Mouse (Mus musculus) MEL (cell line): Measurements from ENCODE around the gene Hey2. TPM values are rescaled to one million over a fixed set of nuclear protein-coding genes. Genes with fewer than 3 reads are reported as not detected.

Experiments
- DNase-seq: peaks from one replicate; pipeline ENCODE4 v3.0.0; 2011; ENCODE audit warnings: low read depth, low spot score
- H3K27ac ChIP-seq: 2 replicates; pipeline ENCODE4 v1.5.1; 2012; ENCODE audit warnings: low read depth, mild to moderate bottlenecking, control low read depth, low read length, moderate library complexity; ENCODE audit not compliant: control insufficient read depth
- H3K27me3 ChIP-seq, 2 experiments: fragments of 150-350 bp in 1 of 2; sonication (generic) in 1 of 2; 2 replicates each; pipeline ENCODE4 v1.6.1; 2012; ENCODE audit warnings: low read length in 2 of 2, mild to moderate bottlenecking in 2 of 2, improper control_type of control experiment in 1 of 2, moderate library complexity in 1 of 2; ENCODE audit not compliant: insufficient read depth in 2 of 2, control insufficient read depth in 1 of 2
- H3K36me3 ChIP-seq, 2 experiments: 2 replicates each; pipeline ENCODE4 v1.6.1; 2012 to 2014; ENCODE audit warnings: low read length in 2 of 2, improper control_type of control experiment in 1 of 2, inconsistent platforms in 1 of 2, mild to moderate bottlenecking in 1 of 2; ENCODE audit not compliant: insufficient read depth in 2 of 2, control insufficient read depth in 1 of 2
- H3K4me1 ChIP-seq, 2 experiments: fragments of 150-350 bp in 1 of 2; sonication (generic) in 1 of 2; 2 replicates each; pipeline ENCODE4 v1.6.1; 2012; ENCODE audit warnings: low read length in 2 of 2, improper control_type of control experiment in 1 of 2, mild to moderate bottlenecking in 1 of 2; ENCODE audit not compliant: insufficient read depth in 2 of 2, control insufficient read depth in 1 of 2
- H3K4me3 ChIP-seq, 2 experiments: fragments of 150-350 bp in 1 of 2; sonication (generic) in 1 of 2; 2 replicates each; pipeline ENCODE4 v1.5.1; 2012; ENCODE audit warnings: low read depth in 2 of 2, low read length in 2 of 2, mild to moderate bottlenecking in 2 of 2, moderate library complexity in 2 of 2, control low read depth in 1 of 2, improper control_type of control experiment in 1 of 2; ENCODE audit not compliant: control insufficient read depth in 1 of 2, insufficient read depth in 1 of 2
- H3K79me2 ChIP-seq: 2 replicates; pipeline ENCODE4 v1.6.1; 2012; ENCODE audit warnings: mild to moderate bottlenecking, low read length, moderate library complexity; ENCODE audit not compliant: control insufficient read depth, poor library complexity, insufficient read depth
- H3K9ac ChIP-seq: 2 replicates; pipeline ENCODE4 v1.6.1; 2012; ENCODE audit warnings: low read depth, mild to moderate bottlenecking, control low read depth, low read length, moderate library complexity; ENCODE audit not compliant: control insufficient read depth, poor library complexity, severe bottlenecking
- H3K9me3 ChIP-seq: fragments of 150-350 bp; sonication (generic); replicated peaks from 2 replicates; pipeline ENCODE4 v1.6.1; 2012; ENCODE audit warnings: mild to moderate bottlenecking, low read length, improper control_type of control experiment, moderate library complexity; ENCODE audit not compliant: insufficient read depth
- BHLHE40 ChIP-seq: IDR thresholded peaks from 2 replicates; pipeline ENCODE4 v1.6.1; 2012; ENCODE audit warnings: low read depth, mild to moderate bottlenecking, inconsistent platforms, low read length, improper control_type of control experiment, borderline replicate concordance
- CHD1 ChIP-seq: IDR thresholded peaks from 2 replicates; pipeline ENCODE4 v1.6.1; 2012; ENCODE audit warnings: low read depth, mild to moderate bottlenecking, inconsistent platforms, low read length, improper control_type of control experiment
- CTCF ChIP-seq, 3 experiments: IDR thresholded peaks in 2 of 3; conservative IDR thresholded peaks in 1 of 3; 2 replicates each; pipeline ENCODE4 v1.5.1; 2011 to 2012; ENCODE audit warnings: low read length in 3 of 3, low read depth in 2 of 3, mild to moderate bottlenecking in 2 of 3, improper control_type of control experiment in 1 of 3, inconsistent platforms in 1 of 3, mixed read lengths in 1 of 3, moderate library complexity in 1 of 3; ENCODE audit not compliant: control insufficient read depth in 1 of 3, insufficient read depth in 1 of 3, poor library complexity in 1 of 3, severe bottlenecking in 1 of 3
- ELF1 ChIP-seq: IDR thresholded peaks from 2 replicates; pipeline ENCODE4 v1.6.1; 2014; ENCODE audit warnings: low read depth, mild to moderate bottlenecking, inconsistent platforms, low read length, improper control_type of control experiment, moderate library complexity
- EP300 ChIP-seq, 2 experiments: IDR thresholded peaks; 2 replicates each; pipeline ENCODE4 v1.6.1; 2011; ENCODE audit warnings: improper control_type of control experiment in 2 of 2, low read length in 2 of 2, low read depth in 1 of 2, mild to moderate bottlenecking in 1 of 2
- ETS1 ChIP-seq: IDR thresholded peaks from 2 replicates; pipeline ENCODE4 v1.6.1; 2012; ENCODE audit warnings: low read depth, mild to moderate bottlenecking, inconsistent platforms, low read length, improper control_type of control experiment, moderate library complexity
- GABPA ChIP-seq: IDR thresholded peaks from 2 replicates; pipeline ENCODE4 v1.6.1; 2012; ENCODE audit warnings: low read depth, mild to moderate bottlenecking, inconsistent platforms, low read length, improper control_type of control experiment, moderate library complexity
- HCFC1 ChIP-seq: IDR thresholded peaks from 2 replicates; pipeline ENCODE4 v1.6.1; 2012; ENCODE audit warnings: low read depth, mild to moderate bottlenecking, inconsistent platforms, low read length, improper control_type of control experiment, moderate library complexity
- MAFK ChIP-seq: IDR thresholded peaks from 2 replicates; pipeline ENCODE4 v1.6.1; 2011; ENCODE audit warnings: low read depth, mild to moderate bottlenecking, low read length, improper control_type of control experiment, borderline replicate concordance
- MEF2A ChIP-seq: IDR thresholded peaks from 2 replicates; pipeline ENCODE4 v1.6.1; 2014; ENCODE audit warnings: low read depth, mild to moderate bottlenecking, inconsistent platforms, low read length, improper control_type of control experiment; ENCODE audit not compliant: poor library complexity, insufficient replicate concordance, severe bottlenecking; ENCODE audit errors: extremely low read depth
- MXI1 ChIP-seq: IDR thresholded peaks from 2 replicates; pipeline ENCODE4 v1.6.1; 2011; ENCODE audit warnings: mild to moderate bottlenecking, low read depth, low read length, improper control_type of control experiment
- MYB ChIP-seq: IDR thresholded peaks from 2 replicates; pipeline ENCODE4 v1.6.1; 2011; ENCODE audit warnings: mild to moderate bottlenecking, low read depth, low read length, improper control_type of control experiment
- NELFE ChIP-seq: IDR thresholded peaks from 2 replicates; pipeline ENCODE4 v1.6.1; 2011; ENCODE audit warnings: low read depth, low read length, improper control_type of control experiment
- POLR2A ChIP-seq, 2 experiments: IDR thresholded peaks; 2 replicates each; pipeline ENCODE4 v1.6.1; 2011 to 2012; ENCODE audit warnings: low read length in 2 of 2, mild to moderate bottlenecking in 2 of 2, control low read depth in 1 of 2, improper control_type of control experiment in 1 of 2, low read depth in 1 of 2, moderate library complexity in 1 of 2; ENCODE audit not compliant: control insufficient read depth in 1 of 2, insufficient read depth in 1 of 2, poor library complexity in 1 of 2
- POLR2AphosphoS2 ChIP-seq: IDR thresholded peaks from 2 replicates; pipeline ENCODE4 v1.6.1; 2011; ENCODE audit warnings: low read length, improper control_type of control experiment
- POLR2AphosphoS5 ChIP-seq: IDR thresholded peaks from 2 replicates; pipeline ENCODE4 v1.6.1; 2012; ENCODE audit warnings: low read depth, borderline replicate concordance, mild to moderate bottlenecking, inconsistent platforms, low read length, moderate library complexity, mixed read lengths
- RAD21 ChIP-seq: IDR thresholded peaks from 2 replicates; pipeline ENCODE4 v1.6.1; 2011; ENCODE audit warnings: mild to moderate bottlenecking, low read depth, low read length, improper control_type of control experiment
- RCOR1 ChIP-seq: IDR thresholded peaks from 2 replicates; pipeline ENCODE4 v1.6.1; 2012; ENCODE audit warnings: low read depth, mild to moderate bottlenecking, inconsistent platforms, low read length, improper control_type of control experiment
- SIN3A ChIP-seq: IDR thresholded peaks from 2 replicates; pipeline ENCODE4 v1.6.1; 2012; ENCODE audit warnings: low read length, improper control_type of control experiment, inconsistent platforms
- SMC3 ChIP-seq: IDR thresholded peaks from 2 replicates; pipeline ENCODE4 v1.6.1; 2011; ENCODE audit warnings: low read depth, low read length, improper control_type of control experiment
- TAL1 ChIP-seq: IDR thresholded peaks from 2 replicates; pipeline ENCODE4 v1.6.1; 2012; ENCODE audit warnings: mild to moderate bottlenecking, inconsistent platforms, low read length, moderate library complexity, mixed read lengths
- USF1 ChIP-seq: IDR thresholded peaks from 2 replicates; pipeline ENCODE4 v1.6.1; 2014; ENCODE audit warnings: low read depth, mild to moderate bottlenecking, inconsistent platforms, low read length, improper control_type of control experiment, moderate library complexity
- ZKSCAN1 ChIP-seq: IDR thresholded peaks from 2 replicates; pipeline ENCODE4 v1.6.1; 2012; ENCODE audit warnings: low read depth, mild to moderate bottlenecking, inconsistent platforms, low read length, improper control_type of control experiment, moderate library complexity
- ZMIZ1 ChIP-seq: IDR thresholded peaks from 2 replicates; pipeline ENCODE4 v1.6.1; 2012; ENCODE audit warnings: low read depth, mild to moderate bottlenecking, inconsistent platforms, low read length, improper control_type of control experiment, moderate library complexity
- ZNF384 ChIP-seq: IDR thresholded peaks from 2 replicates; pipeline ENCODE4 v1.6.1; 2012; ENCODE audit warnings: low read depth, mild to moderate bottlenecking, inconsistent platforms, low read length, improper control_type of control experiment
- polyA plus RNA-seq, 2 experiments: library from polyadenylated mRNA; stranded (reverse) in 1 of 2; unstranded in 1 of 2; fragments of >175 nt in 1 of 2; fragments of >200 nt in 1 of 2; gene quantifications; 2 replicates each; pipeline versions ENCODE4 v1.2.1 to v1.2.4; 2012; ENCODE audit warnings: low replicate concordance in 2 of 2, low read depth in 1 of 2; ENCODE audit not compliant: insufficient read length in 2 of 2, insufficient read depth in 1 of 2, missing spikeins in 1 of 2
- total RNA-seq: library from RNA; depleted of rRNA; stranded (reverse); fragments of 300-350 nt; gene quantifications from 2 replicates; pipeline ENCODE4 v1.2.3, GENCODE M21; 2012

The Hey2 gene
- total and polyA plus RNA-seq, 3 experiments: 0.08 TPM; not detected in 2

DNA sequence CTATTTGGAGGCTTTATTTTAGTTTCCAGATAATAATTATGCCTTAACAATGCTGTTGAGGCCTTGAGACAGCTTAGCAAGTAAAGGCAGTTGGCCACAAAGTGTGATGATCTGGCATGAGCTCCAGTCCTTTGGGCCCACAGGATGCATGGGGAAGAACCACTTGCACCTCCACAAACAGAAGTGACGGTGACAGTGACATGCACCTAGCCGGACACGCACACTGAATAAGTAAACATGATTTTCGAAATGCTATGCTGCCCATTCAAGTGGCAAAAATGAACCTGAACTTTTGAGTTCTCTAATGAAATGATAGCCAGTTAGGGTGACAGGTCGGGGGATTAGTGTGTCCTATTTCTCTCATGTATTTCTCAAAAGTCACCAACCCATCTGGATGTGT, 1.8 kb downstream of the Hey2 start:
- DNase-seq: no peak
- no peak overlapping the region for H3K4me3 ChIP-seq
- H3K9ac ChIP-seq: no peak overlapping the region
- no peak overlapping the region for H3K27ac ChIP-seq
- peaks cover 0 to 1% of the 10 kb centered on the region in 2 experiments; a peak in 2 of 4 replicates for H3K27me3 ChIP-seq
- peaks cover 0 to 7% of the 10 kb centered on the region in 2 experiments; a peak in 2 of 4 replicates for H3K4me1 ChIP-seq
- H3K9me3 ChIP-seq: no peaks in the 10 kb centered on the region
- H3K36me3 ChIP-seq: peaks cover 0 to 3% of the 10 kb centered on the region in 2 experiments; a peak in 1 of 4 replicates
- no peaks in the 10 kb centered on the region for H3K79me2 ChIP-seq
- TF ChIP-seq MEF2A: no peak
- no peak for TF ChIP-seq RCOR1
- TF ChIP-seq MAFK: no peak
- TF ChIP-seq NELFE: no peak
- TF ChIP-seq CHD1: no peak
- no peak for TF ChIP-seq CTCF (IDR thresholded peaks at IDR 0.05 in 2 of 3, conservative IDR thresholded peaks at IDR 0.05 in 1 of 3; ENCODE audit: control insufficient read depth in 1 of 3, insufficient read depth in 1 of 3, low read depth in 2 of 3, low read length in 3 of 3, poor library complexity in 1 of 3, severe bottlenecking in 1 of 3)
- TF ChIP-seq HCFC1: no peak
- no peak for TF ChIP-seq USF1
- TF ChIP-seq, all 39 proteins: peak for 0

- Histone ChIP-seq H3K27ac (no peak overlapping the region), H3K79me2 (no peaks in the 10 kb centered on the region), H3K4me1 (peaks cover 0 to 7% of the 10 kb centered on the region in 2 experiments; a peak in 2 of 4 replicates), H3K9me3 (no peaks in the 10 kb centered on the region), H3K4me3 (no peak overlapping the region), H3K36me3 (peaks cover 0 to 3% of the 10 kb centered on the region in 2 experiments; a peak in 1 of 4 replicates), H3K9ac (no peak overlapping the region), H3K27me3 (peaks cover 0 to 1% of the 10 kb centered on the region in 2 experiments; a peak in 3 of 4 replicates)
- no peak for TF ChIP-seq GABPA
- no peak for TF ChIP-seq BHLHE40
- TF ChIP-seq CTCF (IDR thresholded peaks at IDR 0.05 in 2 of 3, conservative IDR thresholded peaks at IDR 0.05 in 1 of 3; ENCODE audit: control insufficient read depth in 1 of 3, insufficient read depth in 1 of 3, low read depth in 2 of 3, low read length in 3 of 3, poor library complexity in 1 of 3, severe bottlenecking in 1 of 3): peak in 1 of 3 experiments; percentile 34; a peak in 2 of 6 replicates
- peak; percentile 19 for TF ChIP-seq RAD21
- peak; percentile 22; the same call in 1 of the 2 replicates for TF ChIP-seq SMC3
- no peak for TF ChIP-seq ETS1
- DNase-seq: peak; percentile 18
Observed at GRCm38 (mm10) chr10:30838188-30838587, 4.4 kb downstream of the Hey2 start.

- H3K4me1 ChIP-seq: no peaks in the 10 kb centered on the region
- no peaks in the 10 kb centered on the region for H3K9me3 ChIP-seq
- no peak overlapping the region for H3K9ac ChIP-seq
- no peaks in the 10 kb centered on the region for H3K79me2 ChIP-seq
- H3K27ac ChIP-seq: no peak overlapping the region
- no peaks in the 10 kb centered on the region for H3K36me3 ChIP-seq
- no peaks in the 10 kb centered on the region; a peak in 1 of 4 replicates for H3K27me3 ChIP-seq
- peak; percentile 57 for DNase-seq
- no peak overlapping the region for H3K4me3 ChIP-seq
- TF ChIP-seq SIN3A: no peak
- TF ChIP-seq ZMIZ1: no peak
- no peak for TF ChIP-seq MYB
- no peak for TF ChIP-seq MXI1
- TF ChIP-seq BHLHE40: no peak
- no peak for TF ChIP-seq EP300 (IDR thresholded peaks at IDR 0.05; ENCODE audit: low read depth in 1 of 2, low read length in 2 of 2)
- no peak for TF ChIP-seq ELF1
- no peak for TF ChIP-seq MEF2A
- no peak for TF ChIP-seq TAL1
- no peak for TF ChIP-seq POLR2A (IDR thresholded peaks at IDR 0.05; ENCODE audit: control insufficient read depth in 1 of 2, insufficient read depth in 1 of 2, low read depth in 1 of 2, low read length in 2 of 2, poor library complexity in 1 of 2)
- TF ChIP-seq RAD21: peak; percentile 87
- no peak for TF ChIP-seq POLR2AphosphoS5
- 0 out of 2 replicates have a peak, but pooled peaks have one; percentile 10 for TF ChIP-seq ZNF384
- no peak for TF ChIP-seq POLR2AphosphoS2
- no peak for TF ChIP-seq ZKSCAN1
- TF ChIP-seq USF1: no peak
Observed at GRCm38 (mm10) chr10:30825049-30825448, 17.6 kb downstream of the Hey2 start.
